Mouse (Mus musculus) left cerebral cortex, postnatal 14 days (tissue): ENCODE data around the gene AI987944. TPM values are rescaled to one million over a fixed set of nuclear protein-coding genes. Genes with fewer than 3 reads are reported as not detected.

Source experiments
- DNase-seq, 2 experiments: peaks; one replicate each; pipeline ENCODE4 v3.0.0; 2021 to 2022; ENCODE audit warnings: low spot score in 2 of 2, mixed read lengths in 1 of 2
- intact Hi-C: fragments of 180-260 bp; cut with DNase I; formaldehyde crosslinking; loops from one replicate; pipeline ENCODE4 v1.15.1; 2025
- long read RNA-seq, 2 experiments: library from polyadenylated mRNA; stranded (forward); transcript quantifications; one replicate each; pipeline ENCODE4 v2.0.0; 2021
- total RNA-seq, 2 experiments: library from RNA; stranded (reverse); gene quantifications; 2 replicates each; pipeline ENCODE4 v1.2.3; 2021

AI987944 gene
- 1 to 10 TPM; 8.0 to 9.3 TPM for total RNA-seq
- long read RNA-seq, experiment 1, transcript AI987944-202 (5 exons, 2,071 nt), result major isoform, 9 of 13 reads
- long read RNA-seq, experiment 1, partial matches to known transcripts, result 0 of 13 reads
- long read RNA-seq, experiment 1, other reads (novel, unspliced or antisense), result 3 of 13 reads
- long read RNA-seq, experiment 2, transcript AI987944-202 (5 exons, 2,071 nt), result major isoform, 11 of 15 reads
- long read RNA-seq, experiment 2, partial matches to known transcripts, result 0 of 15 reads
- long read RNA-seq, experiment 2, other reads (novel, unspliced or antisense), result 3 of 15 reads

GRCm38 (mm10) chr7:41393048-41393971, at the start of gene AI987944:
TSS of gene AI987944 (minus strand) at chr7:41393379.
- intact Hi-C loops, result loop anchor here (5.0 to 10.0 kb wide), 2 partner anchors 104 to 241 kb away; partner anchors contain the start of genes AW146154, Gm20449 and Zfp788
- peak; percentile 83 to 92 for DNase-seq

DNA sequence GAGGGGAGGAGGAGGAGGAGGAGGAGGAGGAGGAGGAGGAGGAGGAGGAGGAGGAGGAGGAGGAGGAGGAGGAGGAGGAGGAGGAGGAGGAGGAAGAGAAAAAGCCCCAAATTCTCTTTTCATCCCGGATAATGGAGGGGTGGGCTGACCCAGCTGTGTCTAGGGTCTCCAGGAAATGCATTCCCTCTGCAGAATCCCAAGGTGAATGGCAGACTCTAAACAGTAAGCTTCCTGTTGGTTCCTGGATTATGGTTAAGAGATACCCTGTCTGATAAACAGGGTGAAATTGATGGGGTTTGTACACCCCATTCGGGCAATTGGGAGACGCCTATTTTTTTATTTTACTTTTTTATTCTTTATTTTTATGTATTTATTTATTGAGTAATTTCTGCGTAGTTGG, 951 bp upstream of the AI987944 start:
- intact Hi-C loops, result loop anchor here (5.0 to 10.0 kb wide), 2 partner anchors 103 to 241 kb away; partner anchors contain the start of genes AW146154, Gm20449 and Zfp788
- no peak for DNase-seq

Other genes with a start within 250 kb of the AI987944 start
- gene Gm5592, start 239.5 kb downstream of the AI987944 start, total RNA-seq, result not detected
- under 1 TPM; 0.27 to 0.33 TPM for gene Vmn2r57, start 55.3 kb upstream of the AI987944 start, total RNA-seq
- under 1 TPM; 0.15 to 0.29 TPM for gene Gm20449, start 106.0 kb upstream of the AI987944 start, total RNA-seq
- gene AW146154, start 106.5 kb upstream of the AI987944 start, total RNA-seq, result 1 to 10 TPM; 6.8 to 8.5 TPM
- gene Gm6871, start 180.3 kb upstream of the AI987944 start, total RNA-seq, result not detected
- gene 2610021A01Rik, start 205.9 kb upstream of the AI987944 start, total RNA-seq, result 10 to 100 TPM; 23.7 to 24.3 TPM
- gene Zfp788, start 239.8 kb upstream of the AI987944 start, total RNA-seq, result 10 to 100 TPM; 30.0 to 37.0 TPM